Mouse (Mus musculus) central nervous system, embryonic 18 days (tissue): Measurements from ENCODE around the gene Mcm7. TPM values are rescaled to one million over a fixed set of nuclear protein-coding genes. Genes with fewer than 3 reads are reported as not detected.

Experiments used
- polyA plus RNA-seq: library from polyadenylated mRNA; depleted of rRNA; stranded (reverse); fragments of >200 nt; gene quantifications from 2 replicates; pipeline ENCODE4 v1.2.3, GENCODE M21; 2012; rRNA removed

Mcm7 gene
- polyA plus RNA-seq: 69.5 and 80.0 TPM in 2 replicates

DNA sequence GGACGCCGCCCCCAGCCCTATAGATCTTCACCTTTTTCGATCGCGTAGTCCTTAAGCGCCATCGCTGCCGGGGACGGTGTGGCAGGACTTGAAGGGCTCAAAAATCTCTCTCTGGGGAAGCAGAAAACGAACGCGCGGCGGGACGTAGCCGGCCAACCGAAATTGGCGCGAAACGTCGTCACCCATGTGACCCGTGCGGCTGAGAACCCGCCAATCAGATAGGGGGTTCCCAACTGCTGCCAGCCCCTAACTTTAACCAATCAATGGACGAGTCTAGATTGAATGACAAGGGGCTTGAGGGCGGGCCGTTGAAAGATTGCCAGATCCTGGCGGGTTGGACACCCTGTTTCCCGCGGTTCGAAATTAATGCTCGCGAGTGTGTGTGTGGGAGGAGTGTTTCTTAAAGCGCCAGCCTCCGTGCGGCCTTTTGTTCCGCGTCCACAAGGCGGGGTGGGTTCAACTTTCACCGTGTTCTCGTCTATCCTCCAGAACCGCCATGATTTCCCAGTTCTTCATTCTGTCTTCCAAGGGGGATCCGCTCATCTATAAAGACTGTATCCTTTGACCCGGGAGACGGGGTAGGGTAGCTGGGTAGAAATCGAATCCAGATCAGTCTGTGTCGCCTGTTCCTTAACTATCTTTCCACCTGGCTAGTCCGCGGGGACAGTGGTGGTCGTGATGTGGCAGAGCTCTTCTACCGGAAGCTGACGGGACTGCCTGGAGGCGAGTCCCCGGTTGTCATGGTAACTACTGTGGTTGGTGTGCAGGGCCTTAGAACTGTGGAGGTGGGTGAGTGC, at the start of gene Mcm7, which contains the start of gene Ap4m1:
TSS of gene Mcm7 (minus strand) at position 728 of the 797 bp plus-strand sequence.
TSS of gene Ap4m1 (plus strand) at position 308 of the 797 bp plus-strand sequence.

DNA sequence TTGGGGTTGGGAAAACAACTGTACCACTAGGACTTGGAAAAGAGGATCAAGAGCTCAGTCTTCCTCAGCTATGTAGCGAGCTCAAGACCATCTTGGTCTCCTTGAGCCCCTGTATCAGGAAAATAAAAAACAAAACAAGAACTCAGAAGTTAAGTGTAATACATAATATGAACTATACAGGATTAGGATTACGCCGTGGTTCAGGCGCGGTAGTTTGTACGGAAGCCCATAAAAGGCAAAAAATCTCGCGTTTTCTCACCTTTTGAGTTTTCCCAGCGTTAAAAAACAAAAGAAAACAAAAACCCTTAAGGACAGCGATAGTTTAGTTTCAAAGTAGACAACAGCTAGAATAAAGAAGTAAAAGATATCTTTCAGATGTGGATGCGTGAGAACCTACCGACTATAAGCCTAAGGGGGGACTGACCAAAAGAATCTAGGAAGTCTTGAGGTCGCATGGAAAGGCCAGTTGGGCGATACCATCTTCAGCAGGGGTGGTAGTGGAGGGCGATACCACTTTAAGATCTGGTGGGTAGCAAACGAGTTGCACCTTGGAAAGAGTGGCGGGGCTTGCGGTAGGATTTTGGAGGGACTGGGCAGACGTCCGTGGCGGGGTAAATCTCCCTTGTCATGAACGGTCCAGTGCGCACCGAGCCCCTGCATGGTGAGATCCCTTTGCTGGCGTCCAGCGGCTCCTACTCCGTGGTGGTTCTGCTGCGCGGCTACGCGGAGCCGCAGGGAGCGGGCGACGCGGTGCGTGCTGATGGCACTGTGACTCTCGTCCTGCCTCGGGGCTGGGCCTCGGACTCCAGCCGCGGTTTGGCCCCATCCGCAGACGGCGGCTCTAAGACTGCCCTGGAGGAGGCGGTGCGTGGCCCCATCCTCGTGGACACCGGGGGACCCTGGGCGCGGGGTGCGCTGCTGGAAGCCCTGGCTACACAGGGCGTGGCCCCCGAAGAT, 21.8 kb upstream of the Mcm7 start, which contains the start of gene Mblac1:
TSS of gene Mblac1 (plus strand) at position 544 of the 957 bp plus-strand sequence.

DNA sequence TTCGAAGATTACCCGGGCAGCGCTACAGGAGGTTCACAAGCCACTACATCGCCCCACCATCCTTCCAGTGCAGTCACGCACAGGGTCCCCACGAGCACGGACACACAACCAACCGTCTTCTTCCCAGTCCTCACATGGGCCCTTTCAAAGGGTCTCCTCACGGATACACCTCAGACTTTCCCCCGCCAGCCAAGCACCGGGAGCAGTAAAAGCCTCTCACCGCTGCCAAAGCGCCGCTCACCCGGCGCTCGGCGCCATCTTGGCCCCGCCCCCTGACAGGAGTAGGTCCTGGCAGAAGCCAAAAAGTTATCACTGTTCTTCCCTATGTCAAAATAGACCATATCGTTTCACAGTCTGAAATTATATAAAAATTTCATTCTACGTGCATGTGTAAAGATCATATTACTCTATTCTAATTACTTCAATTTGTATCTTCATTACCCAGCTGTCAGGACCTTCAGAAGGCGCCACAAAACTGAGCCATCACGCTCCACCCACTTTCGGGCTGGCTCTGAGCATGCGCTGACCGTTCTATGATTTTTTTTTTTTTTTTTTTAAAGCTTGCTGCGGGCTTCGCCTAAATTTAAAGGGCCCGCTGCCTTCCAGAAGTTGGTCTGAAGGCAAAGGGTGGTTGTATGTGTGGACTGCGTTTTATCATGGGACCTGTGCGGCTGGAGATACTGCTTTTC, 14.9 kb upstream of the Mcm7 start, which contains the start of the genes Taf6 and Cnpy4:
TSS of gene Taf6 (minus strand) at position 502 of the 689 bp plus-strand sequence.
TSS of gene Cnpy4 (plus strand) at position 536 of the 689 bp plus-strand sequence.

DNA sequence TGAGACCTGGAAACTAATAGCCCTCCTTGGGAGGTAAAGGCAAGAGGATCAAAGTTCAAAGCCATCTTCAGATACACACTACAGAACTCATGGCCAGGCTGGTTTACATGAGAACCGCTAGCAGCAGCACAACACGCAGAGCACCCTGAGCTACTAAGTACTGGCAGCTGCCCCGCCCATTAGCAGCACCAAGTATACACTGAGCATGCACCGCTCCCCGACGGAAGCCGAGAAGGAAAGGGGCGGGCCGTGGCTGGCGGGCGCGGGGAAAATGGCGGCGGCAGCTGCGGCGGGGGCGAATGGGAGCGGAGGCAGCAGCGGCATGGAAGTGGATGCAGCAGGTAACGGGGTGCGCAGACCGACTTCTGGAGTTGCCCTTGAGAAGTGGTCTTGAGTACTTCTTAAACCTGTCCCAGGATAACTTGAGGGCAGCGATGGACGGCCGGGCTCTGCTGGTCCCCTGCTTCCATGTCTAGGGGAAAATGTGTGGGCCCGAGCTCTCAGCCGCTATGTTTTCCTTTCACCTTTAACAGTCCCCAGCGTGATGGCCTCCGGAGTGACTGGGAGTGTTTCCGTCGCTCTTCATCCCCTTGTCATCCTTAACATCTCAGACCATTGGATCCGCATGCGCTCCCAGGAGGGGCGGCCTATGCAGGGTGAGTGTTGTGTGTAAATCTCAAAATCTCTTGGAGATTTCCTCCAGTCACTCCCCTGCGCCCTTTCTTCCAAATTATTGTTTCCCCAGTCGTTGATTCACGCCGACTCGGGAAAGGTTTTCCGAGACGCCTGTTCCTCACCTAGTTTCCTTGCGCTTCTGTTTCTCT, 11.2 kb downstream of the Mcm7 start, which contains the start of gene Cops6:
TSS of gene Cops6 (plus strand) at position 230 of the 824 bp plus-strand sequence.

DNA sequence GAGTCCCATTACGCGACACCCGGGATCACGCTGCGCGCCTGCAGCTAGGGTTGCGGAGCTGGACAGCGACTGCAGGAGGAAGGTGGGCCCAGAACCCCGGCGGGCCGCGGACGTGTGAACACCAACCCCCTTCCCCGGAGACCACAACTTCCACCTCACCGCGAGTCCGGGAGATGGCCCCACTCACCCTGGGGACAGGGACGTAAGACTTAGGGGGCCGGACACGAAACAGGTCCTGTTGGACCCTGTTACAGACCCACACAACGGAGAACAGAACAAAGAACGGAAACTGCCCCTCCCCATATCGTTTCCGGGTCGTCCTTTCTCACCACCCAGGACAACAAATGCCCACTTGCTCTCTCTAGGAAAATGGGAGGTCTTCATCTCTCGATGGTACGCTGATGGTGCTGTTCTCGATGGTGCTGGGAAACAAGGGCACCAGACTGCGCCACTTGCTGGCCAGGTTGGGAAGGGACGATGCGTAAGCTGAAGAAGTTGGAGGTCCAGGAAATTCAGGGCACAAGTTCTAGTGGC, 16.7 kb downstream of the Mcm7 start, which contains the start of gene Zfp113:
TSS of gene Zfp113 (minus strand) at position 302 of the 534 bp plus-strand sequence.

DNA sequence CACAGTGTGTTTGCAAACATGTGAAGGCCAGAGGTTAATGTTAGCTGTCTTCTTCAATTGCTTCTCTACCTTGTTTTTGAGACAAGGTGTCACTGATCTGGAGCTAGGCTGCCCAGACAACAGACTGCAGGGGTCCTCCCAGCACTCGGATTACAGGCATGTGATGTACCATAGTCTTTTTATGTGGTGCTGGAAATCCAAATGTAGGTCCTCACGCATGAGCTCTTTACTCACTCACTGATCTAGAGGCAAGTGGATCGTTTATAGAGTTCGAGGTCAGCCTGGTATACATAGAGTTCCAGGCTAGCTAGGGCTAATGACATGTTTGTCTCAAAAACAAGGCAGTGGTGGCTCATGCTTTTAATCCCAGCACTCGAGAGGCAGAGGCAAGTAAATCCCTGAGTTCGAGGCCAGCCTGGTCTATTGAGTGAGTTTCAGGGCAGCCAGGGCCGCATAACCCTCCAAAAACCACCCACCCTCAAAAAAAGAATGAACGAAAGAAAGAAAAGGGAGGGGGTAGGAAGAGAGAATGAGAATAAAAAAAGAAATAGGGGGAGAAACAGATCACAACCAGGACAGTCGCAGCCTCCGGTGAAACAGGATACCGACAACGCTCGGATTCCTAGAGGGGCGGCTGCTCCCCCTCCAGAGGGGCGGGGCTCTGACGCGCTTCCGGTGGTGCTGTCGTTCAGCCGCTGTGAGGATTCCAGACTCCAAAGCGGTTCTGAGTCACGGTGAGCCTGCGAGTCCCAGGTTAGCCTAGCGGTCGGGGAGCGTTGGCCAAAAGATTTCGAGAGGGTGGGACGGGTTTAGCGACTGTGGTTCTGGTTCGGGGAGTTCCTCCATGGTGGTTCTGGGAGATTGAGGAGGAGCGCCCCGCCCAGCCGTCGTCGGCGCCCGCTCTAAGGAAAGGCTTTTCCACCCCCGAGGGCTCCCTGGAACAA, 55.7 kb downstream of the Mcm7 start, which contains the start of gene Zscan21:
TSS of gene Zscan21 (plus strand) at position 649 of the 944 bp plus-strand sequence.

Other genes with a start within 250 kb of the Mcm7 start
- gene Gjc3, start 209.3 kb downstream of the Mcm7 start, polyA plus RNA-seq: 1.1 and 2.6 TPM in 2 replicates
- 0.04 TPM in 1 of 2 replicates, not detected in the other for gene Azgp1, start 190.9 kb downstream of the Mcm7 start, polyA plus RNA-seq
- gene Smok3a, start 151.2 kb downstream of the Mcm7 start, polyA plus RNA-seq: not detected in 2 replicates
- not detected in 2 replicates for gene Smok3b, start 151.0 kb downstream of the Mcm7 start, polyA plus RNA-seq
- gene Smok3c, start 119.2 kb downstream of the Mcm7 start, polyA plus RNA-seq: not detected in 2 replicates
- gene Zkscan1, start 87.3 kb downstream of the Mcm7 start, polyA plus RNA-seq: 16.3 and 16.6 TPM in 2 replicates
- 53.8 and 55.9 TPM in 2 replicates for gene Zscan21, start 55.5 kb downstream of the Mcm7 start, polyA plus RNA-seq
- gene Zfp113, start 16.7 kb downstream of the Mcm7 start, polyA plus RNA-seq: 7.2 and 7.7 TPM in 2 replicates
- gene Cops6, start 11.4 kb downstream of the Mcm7 start, polyA plus RNA-seq: 145 and 155 TPM in 2 replicates
- 55.8 and 57.0 TPM in 2 replicates for gene Ap4m1, start 420 bp downstream of the Mcm7 start, polyA plus RNA-seq
- gene Taf6, start 15.0 kb upstream of the Mcm7 start, polyA plus RNA-seq: 63.8 and 66.1 TPM in 2 replicates
- gene Cnpy4, start 15.1 kb upstream of the Mcm7 start, polyA plus RNA-seq: 21.2 and 21.5 TPM in 2 replicates
- gene Mblac1, start 21.9 kb upstream of the Mcm7 start, polyA plus RNA-seq: 9.0 and 9.2 TPM in 2 replicates
- not detected in 2 replicates for gene Nxpe5, start 53.5 kb upstream of the Mcm7 start, polyA plus RNA-seq
- gene Lamtor4, start 83.1 kb upstream of the Mcm7 start, polyA plus RNA-seq: 154 and 165 TPM in 2 replicates
- gene BC037034, start 91.6 kb upstream of the Mcm7 start, polyA plus RNA-seq: 123 and 126 TPM in 2 replicates
- 0.76 and 0.85 TPM in 2 replicates for gene Gal3st4, start 100.4 kb upstream of the Mcm7 start, polyA plus RNA-seq
- 0.25 and 0.41 TPM in 2 replicates for gene Gm43720, start 107.5 kb upstream of the Mcm7 start, polyA plus RNA-seq
- gene Gpc2, start 107.6 kb upstream of the Mcm7 start, polyA plus RNA-seq: 326 and 367 TPM in 2 replicates
- gene Stag3, start 107.8 kb upstream of the Mcm7 start, polyA plus RNA-seq: 35.0 and 37.6 TPM in 2 replicates
- gene Pvrig, start 169.5 kb upstream of the Mcm7 start, polyA plus RNA-seq: 0.09 and 0.12 TPM in 2 replicates